Mouse (Mus musculus): ENCODE measurements around the gene Gm17374. TPM values are rescaled to one million over a fixed set of nuclear protein-coding genes. Genes with fewer than 3 reads are reported as not detected.

Gene Gm17374
- not detected for polyA plus RNA-seq (2012; fragmentation: generic; extraction: Trizol)

GRCm38 (mm10) chr2:140151743-140152142 is at the start of gene Gm17374:
Gene Gm17374 (plus strand): TSS chr2:140152043.

GRCm38 (mm10) chr2:140170127-140170802 is 18.4 kb downstream of the Gm17374 start, which contains the start of the genes Esf1 and Ndufaf5:
Gene Esf1 (minus strand): TSS chr2:140170564.
Gene Ndufaf5 (plus strand): TSS chr2:140170649.

Other genes with a start within 250 kb of the Gm17374 start
- gene Tasp1, start 85.2 kb upstream of the Gm17374 start, polyA plus RNA-seq (2012; fragmentation: generic; extraction: Trizol), result 1 to 10 TPM in 1 of 2 experiments, under 1 TPM in 1; 0.43 to 2.7 TPM
- gene Esf1, start 18.5 kb downstream of the Gm17374 start, polyA plus RNA-seq (2012; fragmentation: generic; extraction: Trizol), result 1 to 10 TPM; 1.0 to 2.0 TPM
- 10 to 100 TPM in 1 of 2 experiments, 1 to 10 TPM in 1; 7.1 to 15.3 TPM for gene Ndufaf5, start 18.6 kb downstream of the Gm17374 start, polyA plus RNA-seq (2012; fragmentation: generic; extraction: Trizol)
- not detected for gene Sel1l2, start 237.7 kb downstream of the Gm17374 start, polyA plus RNA-seq (2012; fragmentation: generic; extraction: Trizol)
- 1 to 10 TPM in 1 of 2 experiments, under 1 TPM in 1; 0.91 to 9.5 TPM for gene Macrod2, start 243.3 kb downstream of the Gm17374 start, polyA plus RNA-seq (2012; fragmentation: generic; extraction: Trizol)